In genomic region chr7:38059096-38059495, GRCm38 (mm10) we compare ENCODE assay signal across 17 mouse cellular contexts. TPM values are rescaled to one million over a fixed set of nuclear protein-coding genes. Genes with fewer than 3 reads are reported as not detected.
A peak's percentile ranks its signal among the peaks of the same experiment; 100 is the strongest.
DNase-seq lines count a peak whose midpoint lies in the region; ATAC-seq lines count a peak whose summit lies in the region.
"Had no signal": no experiment of that assay in that cellular context is flagged by ENCODE, and none has a peak within 500 bp of the region (broad histone marks: within the 10 kb centered on the region; RNA-seq: fewer than 3 reads in every experiment).

No protein-coding gene starts in this region.

- H3K27me3 ChIP-seq in embryonic facial prominence, embryonic 14.5 days (replicated peaks; ENCODE audit: control insufficient read depth, insufficient read depth, low read length), result no peaks in the 10 kb centered on the region
- 0 out of 2 replicates have a peak, but pooled peaks cover 2% of the 10 kb centered on the region for H3K27me3 ChIP-seq in embryonic facial prominence, embryonic 10.5 days (replicated peaks; ENCODE audit: low read depth, poor library complexity, severe bottlenecking)
- H3K27me3 ChIP-seq in heart, embryonic 12.5 days (replicated peaks), result no peaks in the 10 kb centered on the region
- H3K27me3 ChIP-seq: embryonic facial prominence, embryonic 15.5 days had no signal

- H3K4me1 ChIP-seq in embryonic facial prominence, embryonic 14.5 days (ENCODE audit: control insufficient read depth, insufficient read depth, low read length), result no peaks in the 10 kb centered on the region
- H3K4me1 ChIP-seq in embryonic facial prominence, embryonic 10.5 days, result peaks cover 20% of the 10 kb centered on the region
- H3K4me1 ChIP-seq in heart, embryonic 12.5 days (replicated peaks), result peaks cover 22% of the 10 kb centered on the region

- no peaks in the 10 kb centered on the region for H3K36me3 ChIP-seq in embryonic facial prominence, embryonic 14.5 days (ENCODE audit: control insufficient read depth, insufficient read depth, low read length)
- H3K36me3 ChIP-seq in embryonic facial prominence, embryonic 10.5 days (replicated peaks), result no peaks in the 10 kb centered on the region
- H3K36me3 ChIP-seq in heart, embryonic 12.5 days, result no peaks in the 10 kb centered on the region
- H3K36me3 ChIP-seq: embryonic facial prominence, embryonic 15.5 days had no signal

- peak; percentile 3 for DNase-seq in embryonic facial prominence, embryonic 14.5 days (ENCODE audit: low spot score)
- DNase-seq in embryonic facial prominence, embryonic 10.5 days (ENCODE audit: low spot score), result no peak
- DNase-seq in heart, adult 8-10 months (ENCODE audit: low spot score), result peak; percentile 31
- no peak for DNase-seq in heart, postnatal 36 days
- peak; percentile 66 for DNase-seq in retina, postnatal 1 day
- no peak for DNase-seq in MN1 (ENCODE audit: low spot score)
- DNase-seq: adrenal gland, postnatal 36 days; kidney, adult 18-20 months; lung, adult 18-20 months; lung, postnatal 14 days; midbrain, embryonic 14.5 days; spleen, adult 18-20 months; thymus, postnatal 36 days had no signal

- no peaks in the 10 kb centered on the region for H3K9me3 ChIP-seq in embryonic facial prominence, embryonic 14.5 days (ENCODE audit: control insufficient read depth, low read length)
- no peaks in the 10 kb centered on the region for H3K9me3 ChIP-seq in embryonic facial prominence, embryonic 10.5 days
- H3K9me3 ChIP-seq in heart, embryonic 12.5 days (replicated peaks), result no peaks in the 10 kb centered on the region
- H3K9me3 ChIP-seq: embryonic facial prominence, embryonic 15.5 days had no signal

- WGBS in embryonic facial prominence, embryonic 14.5 days, result 41% methylated on average over 7 of the region's 7 CpGs
- WGBS in embryonic facial prominence, embryonic 10.5 days, result 59% methylated on average over 7 of the region's 7 CpGs
- 32% methylated on average over 7 of the region's 7 CpGs for WGBS in heart, embryonic 12.5 days

- intact Hi-C loops in heart, postnatal 36 days (cut with DNase I), result no loop called here

- H3K27ac ChIP-seq in embryonic facial prominence, embryonic 14.5 days (replicated peaks; ENCODE audit: low read depth, low read length), result no peak overlapping the region
- no peak overlapping the region for H3K27ac ChIP-seq in embryonic facial prominence, embryonic 10.5 days (replicated peaks)
- H3K27ac ChIP-seq in heart, embryonic 12.5 days (ENCODE audit: poor library complexity, severe bottlenecking), result no peak overlapping the region
- H3K27ac ChIP-seq: embryonic facial prominence, embryonic 15.5 days; kidney, postnatal 0 days had no signal

- H3K4me3 ChIP-seq in embryonic facial prominence, embryonic 14.5 days (ENCODE audit: low read depth, low read length), result no peak overlapping the region
- no peak overlapping the region for H3K4me3 ChIP-seq in embryonic facial prominence, embryonic 10.5 days
- H3K4me3 ChIP-seq in heart, embryonic 12.5 days, result no peak overlapping the region
- H3K4me3 ChIP-seq: embryonic facial prominence, embryonic 15.5 days had no signal

- no peak for ATAC-seq in embryonic facial prominence, embryonic 14.5 days (ENCODE audit: low read depth)
- no peak for ATAC-seq in heart, embryonic 12.5 days (ENCODE audit: insufficient number of reproducible peaks, low FRiP score)

- 0 out of 2 replicates have a peak overlapping the region, but pooled peaks have one; percentile 5 for H3K9ac ChIP-seq in embryonic facial prominence, embryonic 14.5 days (ENCODE audit: low read depth, low read length)
- H3K9ac ChIP-seq in heart, embryonic 12.5 days, result 0 out of 2 replicates have a peak overlapping the region, but pooled peaks have one; percentile 6
- H3K9ac ChIP-seq: embryonic facial prominence, embryonic 15.5 days had no signal

- H3K4me2 ChIP-seq in embryonic facial prominence, embryonic 14.5 days (ENCODE audit: low read depth, low read length), result no peak overlapping the region
- peak overlapping the region; percentile 2; the same call in 1 of the 2 replicates for H3K4me2 ChIP-seq in heart, embryonic 12.5 days
- H3K4me2 ChIP-seq: embryonic facial prominence, embryonic 15.5 days; liver, embryonic 11.5 days had no signal

RNA-seq across cellular contexts. Expression of gene Uri1, which starts 35.7 kb away (rescaled TPM):
- polyA plus RNA-seq in embryonic facial prominence, embryonic 14.5 days (2014; fragmentation: Nextera tagmentation; extraction: Ambion mirVana), result 42.0 and 42.1 TPM in 2 replicates
- 48.3 and 49.0 TPM in 2 replicates for polyA plus RNA-seq in embryonic facial prominence, embryonic 10.5 days (2016; fragmentation: Nextera tagmentation; extraction: Ambion mirVana)
- 10 to 100 TPM; 14.2 to 25.3 (median 16.6) TPM for total RNA-seq in heart, adult 8-10 months (2022)
- total RNA-seq in heart, postnatal 36 days (2021), result 10 to 100 TPM; 20.1 to 22.2 TPM
- polyA plus RNA-seq in heart, embryonic 12.5 days (2016; fragmentation: Nextera tagmentation; extraction: Ambion mirVana), result 43.5 and 44.2 TPM in 2 replicates

RNA-seq across cellular contexts. Expression of gene Ccne1, which starts 48.2 kb away (rescaled TPM):
- polyA plus RNA-seq in embryonic facial prominence, embryonic 14.5 days (2014; fragmentation: Nextera tagmentation; extraction: Ambion mirVana), result 73.7 and 82.9 TPM in 2 replicates
- polyA plus RNA-seq in embryonic facial prominence, embryonic 10.5 days (2016; fragmentation: Nextera tagmentation; extraction: Ambion mirVana), result 130 and 134 TPM in 2 replicates
- 1 to 10 TPM in 3 of 4 experiments, under 1 TPM in 1; 0.95 to 2.2 (median 1.7) TPM for total RNA-seq in heart, adult 8-10 months (2022)
- 1 to 10 TPM in 1 of 2 experiments, under 1 TPM in 1; 0.70 to 1.5 TPM for total RNA-seq in heart, postnatal 36 days (2021)
- 47.9 and 48.1 TPM in 2 replicates for polyA plus RNA-seq in heart, embryonic 12.5 days (2016; fragmentation: Nextera tagmentation; extraction: Ambion mirVana)

Comparison
In these comparisons a context has a peak if more than half of its experiments do, and no peak if none do; other contexts are left out.
1. DNase-seq: peak in embryonic facial prominence, embryonic 14.5 days (single experiment), heart, adult 8-10 months (single experiment) and retina, postnatal 1 day (single experiment); none in embryonic facial prominence, embryonic 10.5 days (single experiment), heart, postnatal 36 days (0 of 2) and MN1 (single experiment).